Mouse (Mus musculus): ENCODE measurements around the gene Carhsp1.

Gene Carhsp1

DNA sequence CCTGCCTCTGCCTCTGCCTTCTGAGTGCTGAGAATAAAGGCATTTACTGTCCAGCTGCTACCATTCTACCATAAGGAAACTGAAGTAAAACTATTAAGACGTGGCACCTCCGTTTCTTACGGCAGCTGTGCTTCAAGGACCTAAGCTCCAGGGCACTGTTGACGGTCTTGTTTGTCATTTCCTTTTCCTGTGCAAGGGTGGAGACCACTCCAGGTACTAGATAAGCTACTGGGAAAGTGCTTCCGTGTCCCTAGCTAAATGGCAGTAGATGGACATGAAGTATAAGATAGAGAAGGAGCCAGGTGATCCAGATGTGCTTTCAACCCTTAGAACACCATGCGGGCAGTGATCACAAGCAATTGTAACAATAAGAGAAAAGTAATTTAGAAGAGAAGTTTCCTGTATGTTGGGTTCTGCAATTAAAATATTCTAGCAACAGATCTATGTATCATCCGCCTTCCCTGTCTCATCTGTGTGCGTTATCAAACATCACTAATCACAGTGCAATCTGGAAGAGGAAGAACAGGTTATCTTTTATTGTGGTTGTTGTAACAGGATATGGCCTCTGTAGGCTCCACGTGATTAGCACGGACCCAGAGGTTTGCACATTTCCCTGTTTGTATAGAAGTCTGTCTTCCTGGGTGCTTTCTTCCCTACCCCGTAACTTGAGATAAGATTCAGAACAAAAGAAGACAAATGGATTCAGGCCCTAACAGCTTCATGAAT is 32.3 kb downstream of the Carhsp1 start:
- no peak for DNase-seq (ENCODE audit: low read depth, low spot score)

DNA sequence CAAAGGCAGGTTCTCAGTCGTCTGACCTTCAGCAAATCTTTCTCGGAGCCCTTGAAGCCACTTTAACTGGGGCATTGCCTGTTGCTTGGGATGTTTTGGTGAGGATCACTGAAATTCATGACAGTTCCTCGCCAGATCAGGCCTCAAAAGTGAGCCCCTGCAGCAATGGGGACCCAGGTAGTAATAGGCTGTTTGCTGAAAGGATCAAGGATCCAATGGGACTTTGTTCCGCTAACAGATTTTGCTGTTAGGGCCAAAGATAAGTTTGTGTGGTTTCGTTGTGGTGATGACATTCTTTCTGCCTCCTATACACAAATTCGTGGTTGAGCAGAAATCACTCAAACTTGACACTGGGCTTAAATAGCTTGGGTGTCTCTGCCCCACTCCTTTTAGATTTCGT is 33.8 kb downstream of the Carhsp1 start:
- no peak for DNase-seq (ENCODE audit: low read depth, low spot score)

DNA sequence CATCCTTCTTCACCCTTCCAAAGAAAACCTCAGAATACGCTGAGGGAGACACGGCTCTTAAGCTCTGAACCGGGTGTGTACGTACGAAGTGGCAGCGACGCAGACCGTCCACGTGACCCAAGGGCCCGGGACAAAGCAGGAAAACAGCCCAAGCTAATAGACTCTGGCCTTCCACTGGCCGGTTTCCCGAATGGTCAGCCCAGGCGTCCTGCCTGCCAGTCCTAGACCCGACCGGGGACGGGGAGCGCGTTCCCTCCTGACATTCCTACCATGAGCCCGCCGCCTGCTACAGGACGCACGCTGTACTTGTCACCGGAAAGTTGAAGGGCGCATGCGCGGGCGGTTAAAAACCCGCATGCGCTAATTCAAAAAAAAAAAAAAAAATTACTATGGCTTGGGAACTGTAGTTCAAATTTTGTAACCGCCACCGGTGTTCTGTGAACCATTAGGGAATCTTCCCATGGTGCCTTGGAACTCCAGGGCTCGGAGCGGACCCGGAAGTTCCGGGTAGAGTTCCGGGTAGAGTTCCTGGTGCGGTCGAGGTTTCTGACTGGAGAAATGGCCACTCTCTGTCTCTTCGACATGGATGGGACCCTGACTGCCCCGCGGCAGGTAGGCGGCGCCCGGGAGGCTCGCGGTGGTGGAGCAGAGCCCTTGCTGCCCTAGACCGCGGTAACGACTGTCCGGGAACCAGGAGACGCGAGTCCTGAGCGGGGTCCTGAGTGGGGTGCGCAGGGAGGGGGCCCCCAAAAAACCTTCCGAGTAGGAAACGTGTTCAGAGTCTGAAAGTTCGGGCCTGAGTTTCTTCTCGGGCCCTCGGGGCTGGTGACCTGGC is 34.5 kb downstream of the Carhsp1 start, which contains the start of the genes Pmm2 and Tmem186:
Gene Pmm2, plus strand, starts transcription at position 458 of the 835 bp plus-strand sequence.
Gene Tmem186, minus strand, starts transcription at position 496 of the 835 bp plus-strand sequence.
- peak; percentile 94 for DNase-seq (ENCODE audit: low read depth, low spot score)

DNA sequence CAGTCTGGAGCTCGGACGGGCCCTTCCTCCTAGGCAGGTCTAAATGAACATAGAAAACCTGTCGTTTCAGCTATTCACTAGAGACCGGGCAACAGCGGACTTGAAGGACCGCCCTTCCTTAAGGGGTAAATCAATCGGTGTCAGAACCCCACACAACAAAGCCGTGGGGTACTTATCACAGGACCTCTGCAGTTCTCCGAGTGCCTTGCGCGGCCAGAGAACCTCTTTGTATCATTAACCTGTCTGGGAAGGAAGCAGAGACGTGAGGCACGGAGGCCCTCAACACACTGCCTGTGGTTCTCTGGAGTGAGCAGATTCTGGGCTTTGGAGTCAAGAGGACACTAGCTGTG is 35.1 kb downstream of the Carhsp1 start:
- DNase-seq (ENCODE audit: low read depth, low spot score): no peak

DNA sequence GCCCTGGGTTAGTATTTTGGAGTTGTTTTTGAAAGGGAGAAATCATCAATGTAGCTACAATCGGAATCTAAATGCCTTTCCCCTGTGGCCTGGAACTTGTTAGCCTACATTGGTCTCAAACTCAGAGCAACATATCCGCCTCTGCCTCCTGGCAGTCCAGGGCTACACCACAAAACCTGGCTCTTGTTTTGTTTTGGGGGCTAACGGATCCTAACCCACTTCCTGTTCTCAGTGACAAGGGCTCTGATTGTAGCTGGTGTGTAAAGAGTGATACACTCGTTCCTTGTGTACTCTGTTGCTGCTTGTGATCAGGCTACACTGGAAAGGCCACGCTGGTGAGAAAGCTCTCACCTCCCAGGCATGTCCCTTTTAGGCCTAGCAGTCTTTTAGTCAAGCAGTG is 40.5 kb downstream of the Carhsp1 start:
- DNase-seq (ENCODE audit: low read depth, low spot score): no peak

DNA sequence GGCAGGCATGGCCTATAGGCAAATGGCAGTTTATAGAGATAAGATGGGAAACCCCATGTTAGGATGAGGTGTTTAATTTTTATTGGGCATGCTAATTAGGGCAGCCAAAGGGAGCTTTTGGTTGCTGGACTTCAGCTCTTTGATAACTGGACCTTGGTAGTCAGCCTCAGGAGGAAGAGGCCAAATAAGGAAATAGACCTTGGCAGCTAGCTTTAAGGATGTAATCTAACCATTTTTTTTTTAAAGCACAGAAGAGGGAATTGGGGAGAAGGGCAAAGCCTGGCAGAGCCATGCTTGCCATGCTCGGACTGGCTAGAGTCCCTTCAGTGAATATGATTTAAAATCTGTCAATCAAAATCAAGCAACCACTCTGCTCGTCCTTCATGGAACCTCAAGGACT is 41.5 kb downstream of the Carhsp1 start:
- no peak for DNase-seq (ENCODE audit: low read depth, low spot score)

DNA sequence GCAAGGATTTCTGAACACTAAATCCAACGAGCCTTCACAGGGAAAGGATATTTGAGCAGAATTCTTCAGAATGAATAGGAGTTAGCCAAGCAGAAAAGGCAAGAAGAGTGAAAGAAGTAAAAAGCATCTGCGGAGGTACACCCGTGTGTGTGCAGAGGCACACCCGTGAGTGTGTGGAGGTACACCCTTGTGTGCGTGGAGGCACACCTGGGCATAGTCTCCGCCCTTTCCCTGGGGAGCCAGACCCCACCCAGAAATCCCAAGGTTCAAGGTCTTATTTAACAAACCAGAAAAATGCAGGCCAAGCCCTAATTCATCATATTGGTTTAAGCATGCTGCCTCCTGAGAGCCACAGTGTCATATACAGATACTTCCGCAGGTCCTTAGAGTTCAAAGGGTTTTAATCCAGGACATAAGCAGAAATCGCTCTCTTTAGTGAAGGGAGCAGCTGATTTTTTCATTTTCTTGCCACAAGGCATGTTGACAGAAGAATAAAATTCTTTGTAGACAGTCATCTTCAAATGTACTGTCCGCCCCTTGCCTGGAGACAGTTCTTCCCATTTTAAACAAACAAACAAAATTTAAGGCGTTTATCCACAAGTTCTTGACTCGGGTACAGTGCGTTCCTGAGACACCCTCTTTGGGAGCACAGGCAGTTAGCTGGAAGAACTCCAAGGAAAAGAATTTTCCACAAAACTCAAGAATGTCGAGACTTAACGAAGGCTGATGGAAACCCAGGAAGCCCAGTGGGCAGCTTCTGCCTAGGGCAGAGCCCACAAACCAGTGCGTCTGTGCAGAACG is 51.4 kb downstream of the Carhsp1 start:
- no peak for DNase-seq (ENCODE audit: low read depth, low spot score)

DNA sequence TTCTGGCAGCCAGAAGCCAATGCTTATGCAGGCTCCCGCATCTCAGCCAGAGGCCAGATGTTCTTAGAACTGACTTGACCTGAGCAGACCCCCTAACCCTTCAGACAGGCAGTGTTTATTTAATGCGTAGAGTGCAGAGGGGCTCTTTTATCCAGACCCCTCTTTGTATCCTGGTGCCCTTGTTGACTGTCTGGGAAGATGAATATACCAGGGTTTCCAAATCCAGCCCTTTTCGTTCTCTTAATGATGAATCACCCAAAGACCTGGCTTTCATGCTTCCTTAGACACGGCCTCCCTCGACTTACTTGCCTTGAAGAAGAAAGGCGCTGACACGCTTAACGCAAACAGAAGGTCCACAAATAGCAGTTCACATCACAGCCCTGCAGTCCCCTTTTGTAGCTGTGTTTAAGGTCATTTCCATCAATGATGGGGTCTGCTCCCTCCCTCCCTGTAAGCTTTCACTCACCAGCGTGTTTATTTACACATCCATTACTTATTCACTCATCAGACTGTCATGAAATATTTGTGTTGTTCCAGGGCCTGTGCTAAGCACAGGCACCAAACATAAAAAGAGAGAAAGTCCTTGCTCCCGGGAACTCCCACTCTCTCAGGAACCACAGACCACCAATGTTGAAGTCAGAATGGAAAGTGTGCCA is 52.2 kb downstream of the Carhsp1 start:
- DNase-seq (ENCODE audit: low read depth, low spot score): no peak

DNA sequence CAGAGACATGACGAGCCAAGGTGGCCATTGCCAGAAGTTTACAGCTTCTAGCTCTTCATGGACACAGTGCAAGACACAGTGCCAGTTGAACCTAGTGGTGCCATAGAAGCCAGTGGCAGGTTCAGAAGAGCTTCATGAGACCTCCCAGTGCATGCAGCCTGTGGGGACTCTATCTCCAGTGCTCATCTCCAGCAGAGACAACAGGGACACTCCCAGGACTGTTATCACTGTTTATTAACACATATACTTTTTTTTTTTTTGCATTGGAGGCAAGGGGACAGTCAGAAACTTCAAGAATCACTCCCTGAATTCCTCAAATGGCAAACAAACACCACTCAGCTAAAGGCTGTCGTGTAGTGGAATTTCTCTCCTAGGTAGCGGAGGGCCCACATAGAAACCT is 58.5 kb downstream of the Carhsp1 start:
- no peak for DNase-seq (ENCODE audit: low read depth, low spot score)

DNA sequence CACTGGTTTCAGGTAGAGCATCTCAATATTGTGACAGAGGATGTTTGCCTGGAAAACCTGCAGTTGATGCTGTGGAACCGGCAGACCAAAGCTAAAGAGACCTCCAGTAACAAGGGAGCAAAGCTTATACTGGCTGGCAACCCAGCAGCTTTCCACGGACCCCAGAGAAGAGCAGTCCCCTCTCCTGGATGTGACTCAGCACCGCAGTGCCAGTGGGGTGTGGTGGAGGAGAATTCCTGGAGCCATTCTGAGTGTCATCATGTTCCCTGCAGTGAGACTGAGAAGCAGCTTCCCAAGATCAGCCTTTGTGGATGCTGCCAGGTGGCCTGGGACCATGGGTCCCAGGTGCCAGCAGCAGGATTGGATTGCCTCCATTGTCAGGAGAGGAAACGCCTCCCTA is 58.9 kb downstream of the Carhsp1 start:
- no peak for DNase-seq (ENCODE audit: low read depth, low spot score)

DNA sequence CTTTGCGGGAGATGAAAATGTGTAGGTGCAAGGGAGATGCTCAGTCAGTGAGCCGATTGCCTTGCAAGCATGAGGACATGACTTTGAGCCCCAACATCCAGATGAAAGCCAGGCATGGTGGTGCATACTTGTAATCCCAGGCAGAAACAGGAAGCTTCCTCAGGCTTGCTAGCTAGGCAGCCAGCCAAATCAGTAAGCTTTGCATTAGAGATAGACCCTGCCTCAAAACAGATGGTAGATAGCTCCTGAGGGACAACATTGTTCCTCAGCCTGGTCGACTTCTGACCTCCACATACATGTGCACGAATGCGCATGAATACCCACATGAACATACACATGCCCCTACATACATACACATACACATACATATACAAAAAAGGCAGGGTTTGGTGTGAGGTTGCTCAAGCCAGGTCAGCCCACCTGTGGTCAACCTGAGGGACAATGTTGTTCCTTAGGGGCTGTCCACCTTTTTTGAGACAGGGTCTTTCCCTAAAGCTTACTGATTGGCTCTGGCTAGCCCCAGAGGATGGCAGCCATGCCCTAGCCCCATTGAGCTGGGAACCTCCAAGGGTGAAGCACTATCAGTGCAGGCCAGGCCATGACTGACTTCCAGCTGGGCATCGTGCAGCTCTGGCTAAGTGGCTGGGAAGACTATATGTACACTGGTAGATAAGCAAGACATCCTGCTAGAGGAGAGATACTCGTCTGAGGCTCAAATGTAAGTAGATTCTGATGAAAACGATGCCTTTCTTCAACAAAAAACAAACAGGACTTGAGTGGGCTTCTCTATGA is 59.5 kb downstream of the Carhsp1 start:
- no peak for DNase-seq (ENCODE audit: low read depth, low spot score)

DNA sequence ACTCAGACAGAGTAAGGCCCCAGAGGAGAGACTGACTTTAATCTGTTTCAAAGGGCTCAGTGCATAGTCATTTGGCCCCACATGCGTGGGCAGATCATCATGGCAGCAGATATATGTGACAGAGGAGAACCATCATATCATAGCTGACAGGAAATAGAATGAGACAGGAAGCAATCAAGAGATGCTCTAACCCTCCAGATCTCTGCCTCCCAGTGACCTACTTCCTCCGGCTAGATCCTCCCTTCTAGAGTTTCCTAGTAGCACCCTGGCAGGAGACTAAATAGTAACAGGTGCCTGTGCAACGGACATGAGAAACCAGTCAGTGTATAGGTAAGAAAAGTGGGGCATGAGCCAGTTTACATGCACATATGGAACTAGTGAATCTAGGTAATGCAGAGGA is 61.6 kb downstream of the Carhsp1 start:
- DNase-seq (ENCODE audit: low read depth, low spot score): no peak
